Mouse (Mus musculus) heart, postnatal 0 days (tissue): ENCODE data around the gene Dhx37. TPM values are rescaled to one million over a fixed set of nuclear protein-coding genes. Genes with fewer than 3 reads are reported as not detected.
A peak's percentile ranks its signal among the peaks of the same experiment; 100 is the strongest.
"Not testable (repeated sequence)": the region's sequence is repeated elsewhere in the genome, so short reads cannot be mapped to it uniquely, and the experiment has no call there.

Experiments
- ATAC-seq: fragments of 200-750 bp; cut with Nextera tagmentation; 2 replicates; pipeline ENCODE4 v1.8.0; 2017; ENCODE audit warnings: low read depth, moderate number of reproducible peaks, moderate library complexity; ENCODE audit not compliant: insufficient read depth
- DNase-seq: peaks from one replicate; pipeline ENCODE4 v3.0.0-alpha.2; 2016; ENCODE audit warnings: low spot score
- H3K27ac ChIP-seq: fragments of 300-500 bp; sonication (generic); 2 replicates; pipeline ENCODE4 v1.5.1; 2014; ENCODE audit warnings: low read depth, mild to moderate bottlenecking
- H3K27me3 ChIP-seq: fragments of 300-500 bp; sonication (generic); 2 replicates; pipeline ENCODE4 v1.6.1; 2014; ENCODE audit warnings: low read length, mixed read lengths; ENCODE audit not compliant: control insufficient read depth, insufficient read depth
- H3K36me3 ChIP-seq: fragments of 300-500 bp; sonication (generic); replicated peaks from 2 replicates; pipeline ENCODE4 v1.6.1; 2014; ENCODE audit warnings: low read length, mixed read lengths; ENCODE audit not compliant: control insufficient read depth, insufficient read depth
- H3K4me1 ChIP-seq: fragments of 300-500 bp; sonication (generic); 2 replicates; pipeline ENCODE4 v1.6.1; 2014; ENCODE audit warnings: antibody characterized with exemption; ENCODE audit not compliant: control insufficient read depth, insufficient read depth
- H3K4me2 ChIP-seq: fragments of 300-500 bp; sonication (generic); 2 replicates; pipeline ENCODE4 v1.6.1; 2014; ENCODE audit warnings: low read depth, mild to moderate bottlenecking, low read length, moderate library complexity
- H3K4me3 ChIP-seq: fragments of 300-500 bp; sonication (generic); 2 replicates; pipeline ENCODE4 v1.5.1; 2014; ENCODE audit warnings: low read depth, low read length
- H3K9ac ChIP-seq: fragments of 300-500 bp; sonication (generic); replicated peaks from 2 replicates; pipeline ENCODE4 v1.6.1; 2014; ENCODE audit warnings: low read depth, low read length, mixed read lengths
- H3K9me3 ChIP-seq: fragments of 300-500 bp; sonication (generic); replicated peaks from 2 replicates; pipeline ENCODE4 v1.6.1; 2016; ENCODE audit warnings: low read length; ENCODE audit not compliant: control insufficient read depth
- CTCF ChIP-seq: IDR thresholded peaks from 2 replicates; pipeline ENCODE4 v1.5.1; 2016; ENCODE audit warnings: antibody characterized with exemption, control low read depth, low read depth
- EP300 ChIP-seq: IDR thresholded peaks from 2 replicates; pipeline ENCODE4 v1.6.1; 2016; ENCODE audit warnings: antibody characterized with exemption, low read depth
- WGBS: fragments of 180-500 bp; shearing (Covaris S2); extraction: QIAGEN DNeasy Blood & Tissue Kit; methylation state at CpG from one replicate; pipeline ENCODE4 v1.1.7; 2014; 5-methylcytosine and 5-hydroxymethylcytosine counted together
- polyA plus RNA-seq: library from polyadenylated mRNA; unstranded; fragments of >200 nt; fragmentation: Nextera tagmentation; extraction: Ambion mirVana; gene quantifications from 2 replicates; pipeline ENCODE4 v1.2.1, GENCODE M21; 2015
- total RNA-seq: library from RNA; depleted of rRNA; stranded (reverse); fragments of >200 nt; gene quantifications from 2 replicates; pipeline ENCODE4 v1.2.3, GENCODE M21; 2014; ENCODE audit warnings: low replicate concordance

Dhx37 gene
- total and polyA plus RNA-seq, 2 experiments from 2014 or later = 5.9 to 6.8 TPM

DNA sequence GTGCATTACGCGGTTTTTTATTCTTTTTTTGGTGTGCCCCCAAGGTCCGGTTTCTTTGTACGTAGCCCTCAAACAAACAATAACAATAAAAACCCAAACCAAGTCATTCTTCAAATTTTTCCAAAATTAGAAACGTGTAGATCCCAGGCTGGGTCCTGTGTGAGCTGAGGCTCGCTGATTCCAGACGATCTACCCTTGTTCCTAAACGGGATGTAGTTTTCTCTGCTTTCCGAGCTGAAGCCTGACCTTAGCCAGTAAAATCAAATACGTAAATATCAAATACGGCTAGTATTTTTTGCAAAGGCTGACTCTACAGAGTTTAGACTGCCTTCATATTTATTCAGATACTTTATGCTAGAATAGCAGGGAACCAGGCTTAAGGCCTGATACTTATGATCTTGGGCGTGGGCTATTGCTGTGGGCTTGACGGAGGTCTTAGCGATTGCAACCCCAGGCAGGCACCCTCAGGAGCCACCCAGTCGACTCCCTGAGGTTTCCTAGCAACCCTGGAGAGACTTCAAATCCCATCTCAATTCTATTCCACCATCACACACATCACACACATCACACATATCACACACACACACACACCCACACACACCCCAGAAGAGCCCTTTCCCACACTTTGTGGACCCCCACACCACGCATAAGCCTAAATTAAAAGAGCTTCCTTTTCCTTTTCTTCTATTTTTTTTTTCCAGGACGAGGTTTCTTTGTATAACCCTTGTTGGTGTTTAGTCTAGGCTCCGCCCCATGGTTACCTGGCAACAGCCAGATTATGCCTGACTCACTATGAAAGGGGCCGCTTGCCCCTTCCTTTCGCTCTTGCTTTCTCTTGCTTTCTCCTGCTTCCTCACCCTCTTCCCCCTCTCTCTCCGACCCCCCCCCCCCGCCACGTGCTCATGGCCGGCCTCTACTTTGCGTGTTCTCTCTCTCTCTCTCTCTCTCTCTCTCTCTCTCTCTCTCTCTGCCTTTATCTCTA lies 40.0 kb downstream of the Dhx37 start:
- Histone ChIP-seq H3K9me3 (no peaks in the 10 kb centered on the region), H3K9ac (peak overlapping the region; percentile 39), H3K4me3 (peak overlapping the region; percentile 19), H3K36me3 (no peaks in the 10 kb centered on the region), H3K4me1 (peaks cover 25% of the 10 kb centered on the region), H3K4me2 (peak overlapping the region; percentile 48), H3K27ac (peak overlapping the region; percentile 97), H3K27me3 (no peaks in the 10 kb centered on the region)
- DNase-seq (peak; percentile 93), ATAC-seq (no peak)
- TF ChIP-seq CTCF = no peak
- TF ChIP-seq EP300 = no peak
- WGBS = 11% methylated on average over 23 of the region's 25 CpGs

DNA sequence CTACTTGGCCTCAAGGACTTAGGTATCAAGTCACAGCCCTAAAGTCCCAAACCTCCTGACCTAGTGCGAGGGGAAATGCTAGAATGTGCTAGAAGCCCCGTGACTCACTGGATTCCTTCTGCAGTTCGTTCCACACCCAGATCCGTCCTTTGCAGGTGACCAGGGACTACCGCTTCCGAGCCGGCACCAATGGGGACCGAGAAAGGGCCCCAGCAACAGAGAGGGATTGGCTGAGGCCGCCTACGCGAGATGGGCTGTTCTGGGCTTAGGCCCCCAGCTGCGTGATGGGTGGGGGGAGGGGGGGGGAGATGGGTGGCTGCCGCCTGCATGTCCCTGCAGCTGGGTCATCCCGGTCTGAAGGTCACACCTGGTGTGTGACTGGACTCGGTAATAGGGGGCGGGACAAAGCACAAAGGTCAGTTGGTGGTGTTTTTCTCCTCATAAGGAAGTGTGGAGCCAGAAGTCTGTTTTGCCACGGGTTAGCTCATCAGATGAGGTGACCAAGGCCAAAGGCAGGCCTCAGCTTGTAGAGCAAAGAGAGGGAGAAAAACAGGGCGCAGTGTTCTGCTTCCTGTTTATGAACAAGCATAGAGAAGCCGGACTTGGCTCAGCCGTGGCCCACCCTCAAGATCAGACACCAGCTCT lies 40.8 kb downstream of the Dhx37 start:
- DNase-seq (peak; percentile 99), ATAC-seq (peak; percentile 89)
- Histone ChIP-seq H3K27ac (peak overlapping the region; percentile 97), H3K4me1 (peaks cover 25% of the 10 kb centered on the region), H3K4me2 (peak overlapping the region; percentile 48), H3K27me3 (no peaks in the 10 kb centered on the region), H3K9ac (peak overlapping the region; percentile 39), H3K9me3 (no peaks in the 10 kb centered on the region), H3K36me3 (0 out of 2 replicates have a peak, but pooled peaks cover 5% of the 10 kb centered on the region), H3K4me3 (peak overlapping the region; percentile 19)
- under 1% methylated on average over 20 of the region's 20 CpGs for WGBS
- TF ChIP-seq EP300 = peak; percentile 93
- TF ChIP-seq CTCF = no peak

DNA sequence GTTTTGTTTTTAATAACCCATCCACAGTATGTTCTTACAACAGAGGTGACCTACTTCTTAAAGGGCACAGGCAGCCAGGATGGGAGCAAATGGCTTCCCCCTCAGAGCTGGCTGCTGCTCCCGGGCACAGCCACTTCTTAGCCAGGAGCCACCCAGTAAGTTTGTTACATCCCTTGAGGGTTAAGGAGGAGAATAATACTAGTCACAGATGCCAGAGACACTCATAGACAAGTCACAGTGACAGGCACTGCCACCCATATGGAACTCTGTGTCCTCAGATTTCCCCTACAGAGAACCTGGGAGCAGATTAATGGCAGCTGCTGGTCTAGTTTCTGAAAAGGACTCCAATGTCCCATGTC lies 41.3 kb downstream of the Dhx37 start:
- H3K9me3 ChIP-seq = no peaks in the 10 kb centered on the region
- peak overlapping the region; percentile 19; the same call in 1 of the 2 replicates for H3K4me3 ChIP-seq
- DNase-seq (no peak), ATAC-seq (no peak)
- H3K27me3 ChIP-seq = no peaks in the 10 kb centered on the region
- 13% methylated on average over 1 of the region's 1 CpGs for WGBS
- H3K9ac ChIP-seq = peak overlapping the region; percentile 32; the same call in 1 of the 2 replicates
- H3K4me2 ChIP-seq = peak overlapping the region; percentile 34
- peaks cover 25% of the 10 kb centered on the region for H3K4me1 ChIP-seq
- H3K36me3 ChIP-seq = 0 out of 2 replicates have a peak, but pooled peaks cover 6% of the 10 kb centered on the region
- no peak for TF ChIP-seq EP300
- TF ChIP-seq CTCF = no peak
- H3K27ac ChIP-seq = peak overlapping the region; percentile 97

DNA sequence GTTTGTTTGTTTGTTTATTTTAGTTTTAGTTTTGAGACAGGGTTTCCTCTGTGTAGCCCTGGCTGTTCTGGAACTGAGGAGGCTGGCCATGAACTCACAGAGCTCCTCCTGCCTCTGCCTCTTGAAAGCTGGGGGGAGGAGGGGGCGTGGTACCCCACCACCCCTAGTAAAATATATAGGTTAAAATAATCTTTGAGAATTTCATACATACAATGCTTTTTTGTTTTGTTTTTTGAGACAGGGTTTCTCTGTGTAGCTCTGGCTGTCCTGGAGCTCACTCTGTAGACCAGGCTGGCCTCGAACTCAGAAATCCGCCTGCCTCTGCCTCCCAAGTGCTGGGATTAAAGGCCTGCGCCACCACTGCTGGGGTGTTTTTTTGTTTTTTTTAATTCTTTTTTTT lies 41.7 kb downstream of the Dhx37 start:
- H3K27me3 ChIP-seq, DNase-seq, H3K36me3 ChIP-seq, H3K9me3 ChIP-seq, ATAC-seq: not testable (repeated sequence)
- 93% methylated on average over 4 of the region's 4 CpGs for WGBS
- Histone ChIP-seq H3K27ac (peak overlapping the region; percentile 97), H3K4me2 (peak overlapping the region; percentile 45), H3K9ac (peak overlapping the region; percentile 32; the same call in 1 of the 2 replicates), H3K4me3 (0 out of 2 replicates have a peak overlapping the region, but pooled peaks have one; percentile 19), H3K4me1 (peaks cover 25% of the 10 kb centered on the region)

DNA sequence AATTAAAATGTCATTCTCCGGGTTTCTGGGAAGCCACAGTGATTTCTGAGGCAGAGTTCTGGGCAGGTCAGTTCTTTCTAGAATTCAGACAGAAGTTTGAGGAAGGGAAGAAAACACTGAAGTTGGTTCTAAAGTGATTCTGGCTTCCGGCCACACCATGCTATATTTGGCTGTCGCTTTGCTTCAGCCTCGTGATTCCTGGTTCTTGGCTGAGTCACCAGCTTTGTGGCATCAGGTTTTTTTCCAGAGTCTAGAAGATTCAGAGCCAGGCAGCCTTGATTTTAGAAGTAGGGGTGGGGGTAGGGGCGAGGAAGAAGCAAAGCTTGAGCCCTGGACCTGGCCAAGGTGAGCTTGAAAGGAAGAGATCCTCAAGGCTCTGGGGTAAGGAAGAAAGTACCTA lies 42.3 kb downstream of the Dhx37 start:
- ATAC-seq = no peak
- Histone ChIP-seq H3K4me3 (no peak overlapping the region), H3K9ac (peak overlapping the region; percentile 44; the same call in 1 of the 2 replicates), H3K36me3 (0 out of 2 replicates have a peak, but pooled peaks cover 6% of the 10 kb centered on the region), H3K27me3 (no peaks in the 10 kb centered on the region), H3K9me3 (no peaks in the 10 kb centered on the region), H3K4me2 (peak overlapping the region; percentile 45), H3K27ac (peak overlapping the region; percentile 97), H3K4me1 (peaks cover 25% of the 10 kb centered on the region)
- DNase-seq = peak; percentile 91
- TF ChIP-seq CTCF (no peak), EP300 (peak; percentile 81)
- WGBS = 27% methylated on average over 5 of the region's 5 CpGs
